Mouse (Mus musculus) heart, adult 2 months (tissue): ENCODE results near the gene Hs6st1. TPM values are rescaled to one million over a fixed set of nuclear protein-coding genes. Genes with fewer than 3 reads are reported as not detected.
A peak's percentile ranks its signal among the peaks of the same experiment; 100 is the strongest.

Experiments
- DNase-seq, 2 experiments: peaks; one replicate each; pipeline ENCODE4 v3.0.0; 2021
- H3K27ac ChIP-seq: fragments of 200-600 bp; 2 replicates; pipeline ENCODE4 v1.8.1; 2022
- H3K27me3 ChIP-seq: fragments of 200-500 bp; 2 replicates; pipeline ENCODE4 v1.6.1; 2012; ENCODE audit warnings: mild to moderate bottlenecking, low read length, inconsistent platforms, mixed read lengths; ENCODE audit not compliant: control insufficient read depth, insufficient read depth
- H3K36me3 ChIP-seq: fragments of 200-500 bp; 2 replicates; pipeline ENCODE4 v1.6.1; 2012; ENCODE audit warnings: low read length, inconsistent platforms; ENCODE audit not compliant: control insufficient read depth, insufficient read depth
- H3K4me1 ChIP-seq: fragments of 200-500 bp; 2 replicates; pipeline ENCODE4 v1.6.1; 2011; ENCODE audit warnings: low read length; ENCODE audit not compliant: control insufficient read depth, insufficient read depth
- H3K4me3 ChIP-seq: fragments of 200-600 bp; 2 replicates; pipeline ENCODE4 v1.8.1; 2022
- H3K79me2 ChIP-seq: fragments of 200-500 bp; replicated peaks from 2 replicates; pipeline ENCODE4 v1.6.1; 2012; ENCODE audit warnings: mild to moderate bottlenecking, inconsistent platforms, low read length, moderate library complexity, mixed read lengths; ENCODE audit not compliant: control insufficient read depth, insufficient read depth
- H3K9ac ChIP-seq: fragments of 200-500 bp; 2 replicates; pipeline ENCODE4 v1.6.1; 2012; ENCODE audit warnings: low read depth, mild to moderate bottlenecking, control low read depth, inconsistent platforms, low read length, mixed read lengths
- CTCF ChIP-seq: fragments of 200-600 bp; IDR thresholded peaks from 2 replicates; pipeline ENCODE4 v1.8.1; 2022; ENCODE audit warnings: antibody characterized with exemption, mild to moderate bottlenecking, moderate library complexity
- EP300 ChIP-seq: fragments of 200-500 bp; IDR thresholded peaks from 2 replicates; pipeline ENCODE4 v1.6.1; 2011; ENCODE audit warnings: low read depth, low read length, control low read depth; ENCODE audit not compliant: insufficient read depth
- POLR2A ChIP-seq: fragments of 200-500 bp; IDR thresholded peaks from 2 replicates; pipeline ENCODE4 v1.6.1; 2011; ENCODE audit warnings: mild to moderate bottlenecking, low read depth, low read length, control low read depth; ENCODE audit not compliant: insufficient read depth
- WGBS: fragments of 180-500 bp; shearing (Covaris S2); methylation state at CpG from one replicate; pipeline ENCODE4 v1.1.7; 2018; 5-methylcytosine and 5-hydroxymethylcytosine counted together
- intact Hi-C: fragments of 180-260 bp; cut with DNase I; formaldehyde crosslinking; loops from one replicate; pipeline ENCODE4 v1.15.1; 2025
- polyA plus RNA-seq: library from polyadenylated mRNA; depleted of rRNA; stranded (reverse); fragments of >200 nt; gene quantifications from 2 replicates; pipeline ENCODE4 v1.2.3, GENCODE M21; 2012
- total RNA-seq, 2 experiments: library from RNA; stranded (reverse); gene quantifications; 2 replicates each; pipeline ENCODE4 v1.2.3; 2021

Gene Hs6st1
- total and polyA plus RNA-seq, 3 experiments = 22.8 to 25.3 (median 23.0) TPM

- H3K79me2 ChIP-seq = peaks cover 5% of the 10 kb centered on the region; the same call in 1 of the 2 replicates
- peaks cover 27% of the 10 kb centered on the region for H3K4me1 ChIP-seq
- DNase-seq = peak in 1 of 2 experiments; percentile 24
- no peaks in the 10 kb centered on the region for H3K36me3 ChIP-seq
- H3K4me3 ChIP-seq = peak overlapping the region; percentile 84; the same call in 1 of the 2 replicates
- TF ChIP-seq CTCF (no peak), POLR2A (no peak), EP300 (no peak)
- 58% methylated on average over 6 of the region's 6 CpGs for WGBS
- H3K27me3 ChIP-seq = no peaks in the 10 kb centered on the region
- H3K27ac ChIP-seq = no peak overlapping the region
- intact Hi-C loops = loop anchor here (10.0 kb wide), 1 partner anchor 295 kb away; the partner anchor contains the start of gene Kansl3
- H3K9ac ChIP-seq = no peak overlapping the region
These were observed 2.0 kb downstream of the Hs6st1 start for GRCm38 (mm10) chr1:36070190-36070589.

GRCm38 (mm10) chr1:36070740-36071139, 2.5 kb downstream of the Hs6st1 start:
- no peak for TF ChIP-seq POLR2A
- no peak for TF ChIP-seq CTCF
- TF ChIP-seq EP300 = no peak
- Histone ChIP-seq H3K79me2 (peaks cover 5% of the 10 kb centered on the region), H3K27ac (no peak overlapping the region), H3K4me3 (no peak overlapping the region), H3K36me3 (no peaks in the 10 kb centered on the region), H3K27me3 (no peaks in the 10 kb centered on the region), H3K9ac (no peak overlapping the region), H3K4me1 (peaks cover 27% of the 10 kb centered on the region)
- DNase-seq = peak in 1 of 2 experiments; percentile 15
- intact Hi-C loops = loop anchor here (10.0 kb wide), 1 partner anchor 294 kb away; the partner anchor contains the start of gene Kansl3
- 78% methylated on average over 3 of the region's 3 CpGs for WGBS

GRCm38 (mm10) chr1:36071176-36071575, 3.0 kb downstream of the Hs6st1 start:
- Histone ChIP-seq H3K36me3 (no peaks in the 10 kb centered on the region), H3K79me2 (peaks cover 8% of the 10 kb centered on the region), H3K4me3 (no peak overlapping the region), H3K9ac (no peak overlapping the region), H3K27ac (no peak overlapping the region), H3K27me3 (no peaks in the 10 kb centered on the region), H3K4me1 (peaks cover 27% of the 10 kb centered on the region)
- peak in 1 of 2 experiments; percentile 16 for DNase-seq
- intact Hi-C loops = loop anchor here (10.0 kb wide), 1 partner anchor 294 kb away; the partner anchor contains the start of gene Kansl3
- TF ChIP-seq EP300 (no peak), POLR2A (no peak), CTCF (no peak)
- WGBS = 80% methylated on average over 7 of the region's 7 CpGs

GRCm38 (mm10) chr1:36071611-36072010, 3.4 kb downstream of the Hs6st1 start:
- DNase-seq = no peak
- Histone ChIP-seq H3K4me1 (peaks cover 27% of the 10 kb centered on the region), H3K27ac (no peak overlapping the region), H3K36me3 (no peaks in the 10 kb centered on the region), H3K79me2 (peaks cover 8% of the 10 kb centered on the region), H3K4me3 (no peak overlapping the region), H3K9ac (no peak overlapping the region), H3K27me3 (no peaks in the 10 kb centered on the region)
- TF ChIP-seq CTCF = no peak
- no peak for TF ChIP-seq EP300
- TF ChIP-seq POLR2A = no peak
- WGBS = 78% methylated on average over 3 of the region's 3 CpGs
- intact Hi-C loops = loop anchor here (10.0 kb wide), 1 partner anchor 293 kb away; the partner anchor contains the start of gene Kansl3

- Histone ChIP-seq H3K4me3 (no peak overlapping the region), H3K36me3 (no peaks in the 10 kb centered on the region), H3K27me3 (no peaks in the 10 kb centered on the region), H3K9ac (no peak overlapping the region), H3K4me1 (peaks cover 26% of the 10 kb centered on the region), H3K79me2 (peaks cover 8% of the 10 kb centered on the region), H3K27ac (peak overlapping the region; percentile 17)
- 55% methylated on average over 11 of the region's 11 CpGs for WGBS
- no peak for TF ChIP-seq EP300
- no peak for TF ChIP-seq POLR2A
- TF ChIP-seq CTCF = no peak
- no peak for DNase-seq
- intact Hi-C loops = loop anchor here (10.0 kb wide), 1 partner anchor 292 kb away; the partner anchor contains the start of gene Kansl3
These were observed 4.7 kb downstream of the Hs6st1 start for GRCm38 (mm10) chr1:36072588-36073556.

GRCm38 (mm10) chr1:36073566-36073965, 5.4 kb downstream of the Hs6st1 start:
- no peak for DNase-seq
- no peak overlapping the region for H3K4me3 ChIP-seq
- H3K79me2 ChIP-seq = peaks cover 7% of the 10 kb centered on the region
- peaks cover 26% of the 10 kb centered on the region for H3K4me1 ChIP-seq
- H3K27ac ChIP-seq = peak overlapping the region; percentile 17
- H3K9ac ChIP-seq = no peak overlapping the region
- H3K36me3 ChIP-seq = no peaks in the 10 kb centered on the region
- TF ChIP-seq POLR2A (no peak), CTCF (no peak), EP300 (no peak)
- WGBS = 49% methylated on average over 8 of the region's 8 CpGs
- H3K27me3 ChIP-seq = no peaks in the 10 kb centered on the region
- intact Hi-C loops = loop anchor here (10.0 kb wide), 1 partner anchor 291 kb away; the partner anchor contains the start of gene Kansl3
